Mouse (Mus musculus): ENCODE results near the gene Orai1.

Orai1 gene

GRCm38 (mm10) chr5:122994910-122995309 is 20.0 kb upstream of the Orai1 start:
- in situ Hi-C loops (cut with MboI): no loop called here

- in situ Hi-C loops (cut with MboI): no loop called here
These were observed 17.4 kb upstream of the Orai1 start for GRCm38 (mm10) chr5:122997205-122998204.

GRCm38 (mm10) chr5:123000901-123001300 is 14.0 kb upstream of the Orai1 start:
- in situ Hi-C loops (cut with MboI): no loop called here

- in situ Hi-C loops (cut with MboI): no loop called here
These were observed 8.9 kb upstream of the Orai1 start for GRCm38 (mm10) chr5:123005716-123006592.

GRCm38 (mm10) chr5:123008877-123009493 is 5.9 kb upstream of the Orai1 start:
- in situ Hi-C loops (cut with MboI): no loop called here

- in situ Hi-C loops (cut with MboI): loop anchor here (5.0 kb wide), 1 partner anchor 43 kb away; no protein-coding TSS in a partner anchor
These were observed 5.0 kb upstream of the Orai1 start for GRCm38 (mm10) chr5:123009873-123010272.

GRCm38 (mm10) chr5:123010806-123011205 is 4.1 kb upstream of the Orai1 start:
- in situ Hi-C loops (cut with MboI): loop anchor here (5.0 kb wide), 1 partner anchor 44 kb away; no protein-coding TSS in a partner anchor

GRCm38 (mm10) chr5:123011705-123012104 is 3.2 kb upstream of the Orai1 start:
- in situ Hi-C loops (cut with MboI): loop anchor here (5.0 kb wide), 1 partner anchor 44 kb away; no protein-coding TSS in a partner anchor

- in situ Hi-C loops (cut with MboI): loop anchor here (5.0 kb wide), 1 partner anchor 46 kb away; no protein-coding TSS in a partner anchor
These were observed 1.1 kb upstream of the Orai1 start for GRCm38 (mm10) chr5:123013599-123014315.

- in situ Hi-C loops (cut with MboI): no loop called here
These were observed 1.0 kb downstream of the Orai1 start for GRCm38 (mm10) chr5:123015915-123016314.

GRCm38 (mm10) chr5:123017504-123017903 is 2.6 kb downstream of the Orai1 start:
- in situ Hi-C loops (cut with MboI): no loop called here

GRCm38 (mm10) chr5:123019336-123020016 is 4.6 kb downstream of the Orai1 start:
- in situ Hi-C loops (cut with MboI): no loop called here

- in situ Hi-C loops (cut with MboI): no loop called here
These were observed 5.6 kb downstream of the Orai1 start for GRCm38 (mm10) chr5:123020426-123020825.

- in situ Hi-C loops (cut with MboI): no loop called here
These were observed 6.6 kb downstream of the Orai1 start for GRCm38 (mm10) chr5:123021438-123021837.

GRCm38 (mm10) chr5:123023049-123023448 is 8.2 kb downstream of the Orai1 start:
- in situ Hi-C loops (cut with MboI): no loop called here

GRCm38 (mm10) chr5:123024312-123024711 is 9.4 kb downstream of the Orai1 start:
- in situ Hi-C loops (cut with MboI): no loop called here

GRCm38 (mm10) chr5:123024965-123025573 is 10.2 kb downstream of the Orai1 start:
- in situ Hi-C loops (cut with MboI): no loop called here

GRCm38 (mm10) chr5:123026414-123026813 is 11.5 kb downstream of the Orai1 start:
- in situ Hi-C loops (cut with MboI): no loop called here

GRCm38 (mm10) chr5:123027436-123027835 is 12.6 kb downstream of the Orai1 start:
- in situ Hi-C loops (cut with MboI): no loop called here

GRCm38 (mm10) chr5:123029729-123030128 is 14.9 kb downstream of the Orai1 start:
- in situ Hi-C loops (cut with MboI): no loop called here

All from mature B cell (primary cell).